Mouse (Mus musculus) hematopoietic stem cell, adult 5-6 weeks (primary cell): ENCODE results near the gene Ccnd3. TPM values are rescaled to one million over a fixed set of nuclear protein-coding genes. Genes with fewer than 3 reads are reported as not detected.
"Not testable (repeated sequence)": the region's sequence is repeated elsewhere in the genome, so short reads cannot be mapped to it uniquely, and the experiment has no call there.

ENCODE experiments used
- ATAC-seq, 2 experiments: fragments of 125-278 bp in 1 of 2; replicated peaks in 1 of 2; 2 replicates each; pipeline ENCODE4 v1.8.0; 2016 to 2017; ENCODE audit warnings: inconsistent platforms in 2 of 2, mild to moderate bottlenecking in 2 of 2, moderate number of reproducible peaks in 2 of 2, low read depth in 1 of 2, moderate TSS enrichment in 1 of 2; ENCODE audit not compliant: low FRiP score in 2 of 2, poor library complexity in 2 of 2, severe bottlenecking in 2 of 2, insufficient read depth in 1 of 2, low TSS enrichment in 1 of 2
- total RNA-seq: library from RNA; stranded (forward); fragments of 172-1452, 232-1000 nt; gene quantifications from 2 replicates; pipeline ENCODE4 v1.2.3, GENCODE M21; 2017

Gene Ccnd3
- total RNA-seq, 1 experiment from 2014 or later, result 80.2 TPM

DNA sequence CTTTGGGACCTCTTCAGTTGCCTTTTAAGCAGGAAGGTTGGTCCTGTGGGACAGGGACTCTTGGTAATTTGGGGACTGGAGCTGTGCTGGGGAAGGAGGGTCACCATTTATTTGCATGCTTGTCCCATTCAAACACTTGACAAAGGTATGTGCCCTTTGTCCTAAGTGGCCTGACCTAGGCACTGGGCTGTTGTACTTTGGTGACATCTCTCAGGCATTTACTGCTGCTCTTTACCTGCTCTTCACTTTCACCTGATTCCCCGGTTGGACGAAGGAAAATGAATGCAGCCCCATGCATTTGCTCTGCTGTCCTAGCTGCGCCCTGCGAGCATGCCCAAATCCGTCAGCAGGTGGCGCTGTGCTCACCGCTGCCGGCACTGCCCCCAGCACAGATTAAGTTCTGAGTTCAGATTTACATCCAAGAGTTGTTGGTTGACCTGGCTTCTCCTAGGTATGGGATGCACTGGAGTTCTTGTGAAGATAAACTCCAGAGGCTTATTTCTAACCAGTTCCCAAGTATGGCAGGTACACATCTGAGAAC lies 31.3 kb upstream of the Ccnd3 start:
- peak; percentile 68 to 80; a peak in 2 of 4 replicates for ATAC-seq

DNA sequence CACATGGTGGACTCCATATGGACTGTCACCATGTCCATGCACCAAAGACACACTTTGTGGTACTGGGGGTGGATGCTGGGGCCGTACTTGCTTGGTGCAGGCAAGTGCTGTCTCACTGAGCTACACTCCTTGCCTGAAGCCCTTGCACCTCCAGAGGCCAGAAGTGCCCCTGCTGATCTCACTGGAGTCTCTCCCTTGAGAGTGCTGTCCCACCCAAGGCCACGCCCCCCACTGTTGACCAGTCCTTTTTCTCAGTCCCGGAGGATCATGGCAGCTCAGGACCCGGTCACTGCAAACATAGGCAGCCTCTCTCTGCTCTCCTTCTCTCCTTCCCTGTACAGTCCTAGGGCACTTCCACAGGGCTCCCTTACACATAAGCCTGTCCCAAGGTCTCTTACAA lies 30.6 kb upstream of the Ccnd3 start:
- no peak for ATAC-seq

DNA sequence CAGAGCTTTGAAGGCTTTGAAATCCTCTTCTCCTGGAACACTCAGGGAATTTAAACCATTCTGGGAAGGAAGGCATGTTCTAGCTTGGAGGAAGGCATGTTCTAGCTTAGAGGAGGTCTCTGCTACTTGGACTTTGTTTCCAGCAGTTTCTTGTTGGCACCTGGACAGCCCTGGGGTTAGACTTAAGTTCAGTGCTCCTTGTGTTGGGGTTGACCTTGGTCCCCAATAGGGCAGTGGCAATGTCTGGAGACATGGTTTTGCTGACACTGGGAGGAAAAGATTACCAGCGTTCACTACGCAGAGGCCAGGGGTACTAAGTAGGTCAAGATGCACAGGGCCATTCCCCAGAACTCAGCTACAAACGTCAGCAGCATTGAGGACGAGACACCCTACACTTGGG lies 29.7 kb upstream of the Ccnd3 start:
- no peak for ATAC-seq

DNA sequence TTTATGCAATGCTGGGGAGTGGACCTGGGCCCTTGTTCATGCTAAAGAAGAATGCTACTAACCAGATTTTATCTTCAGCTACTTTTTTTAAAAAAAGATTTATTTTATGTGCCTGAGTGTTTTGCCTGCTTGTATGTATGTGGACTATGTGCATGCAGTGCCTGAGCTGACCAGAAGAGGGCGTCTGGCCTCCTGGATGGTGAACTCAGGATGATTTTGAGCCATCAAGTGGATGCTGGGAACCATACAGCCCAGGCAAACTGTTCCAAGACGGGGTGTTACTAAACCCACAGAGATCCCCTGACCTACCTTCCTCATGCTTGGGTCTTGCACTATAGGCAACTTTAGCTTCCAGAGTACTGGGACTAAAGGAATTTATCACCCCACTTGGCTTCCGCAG lies 29.1 kb upstream of the Ccnd3 start:
- no peak for ATAC-seq

DNA sequence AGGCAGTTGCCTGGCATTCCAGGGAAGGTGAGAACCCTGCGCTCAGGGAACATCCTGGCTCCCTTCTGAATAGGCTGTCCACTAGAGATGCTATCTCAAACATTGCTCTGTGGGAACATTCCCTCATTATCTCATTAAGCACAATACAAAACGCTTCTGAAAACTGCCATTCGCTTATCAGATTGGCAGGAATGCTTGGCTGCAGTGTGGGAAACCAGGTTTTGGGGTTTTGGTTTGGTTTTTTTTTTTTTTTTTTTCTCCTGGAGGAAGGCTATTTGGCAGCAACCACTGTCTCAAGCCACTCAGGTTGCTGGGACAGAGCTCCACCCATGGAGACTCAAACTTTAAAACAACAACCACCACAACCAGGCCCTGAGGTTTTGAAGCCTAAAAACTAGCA lies 25.0 kb upstream of the Ccnd3 start:
- no peak for ATAC-seq

DNA sequence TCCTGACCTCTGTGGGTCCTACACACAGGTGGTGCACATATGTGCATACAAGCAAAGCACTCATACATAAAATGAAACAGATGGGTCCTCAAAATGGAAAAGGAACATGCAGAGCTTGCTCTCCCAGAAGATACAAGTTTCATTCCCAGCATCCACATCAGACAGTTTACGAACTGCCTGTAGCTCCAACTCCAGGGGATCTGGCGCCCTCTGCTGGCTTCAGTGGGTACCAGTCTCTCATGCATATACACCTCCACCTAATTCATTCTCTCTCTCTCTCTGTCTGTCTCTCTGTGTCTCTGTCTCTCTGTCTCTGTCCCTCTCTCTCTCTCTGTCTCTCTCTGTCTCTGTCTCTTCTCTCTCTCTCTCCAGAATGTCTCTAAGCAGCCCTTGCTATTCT lies 22.4 kb upstream of the Ccnd3 start:
- 0 out of 4 replicates have a peak, but pooled peaks of 1 of the 2 experiments have one; percentile 34 for ATAC-seq

DNA sequence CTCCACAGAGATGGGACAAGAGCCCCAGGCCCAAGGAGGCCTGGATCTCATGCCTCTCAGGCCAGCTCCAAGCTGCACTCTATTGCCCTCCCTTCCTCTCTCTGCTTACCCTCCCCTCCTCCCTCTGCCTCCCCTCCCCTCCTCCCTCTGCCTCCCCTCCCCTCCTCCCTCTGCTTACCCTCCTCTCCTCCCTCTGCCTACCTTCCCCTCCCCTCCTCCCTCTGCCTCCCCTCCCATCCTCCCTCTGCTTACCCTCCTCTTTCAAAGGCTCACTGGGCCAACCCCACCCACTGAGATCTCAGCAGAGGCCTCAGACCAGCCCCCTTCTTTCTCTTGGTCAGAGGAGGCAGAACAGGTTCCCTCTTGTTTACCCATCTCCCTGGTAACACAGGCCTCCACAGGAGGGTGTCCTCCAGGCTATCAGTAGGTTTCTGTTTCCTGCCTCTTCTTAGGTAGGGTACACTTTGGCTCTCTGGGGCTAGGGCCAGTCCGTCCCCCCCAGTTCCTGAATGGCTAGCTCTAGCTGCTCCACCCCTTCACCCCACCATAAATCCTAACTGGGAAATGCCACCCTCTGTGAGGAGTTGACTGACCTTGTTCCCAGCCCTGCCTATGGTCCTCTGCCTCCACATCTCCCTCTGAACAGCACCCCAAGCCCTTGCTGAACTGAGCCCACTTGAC lies 20.5 kb upstream of the Ccnd3 start:
- ATAC-seq, result peak; percentile 82 to 84

DNA sequence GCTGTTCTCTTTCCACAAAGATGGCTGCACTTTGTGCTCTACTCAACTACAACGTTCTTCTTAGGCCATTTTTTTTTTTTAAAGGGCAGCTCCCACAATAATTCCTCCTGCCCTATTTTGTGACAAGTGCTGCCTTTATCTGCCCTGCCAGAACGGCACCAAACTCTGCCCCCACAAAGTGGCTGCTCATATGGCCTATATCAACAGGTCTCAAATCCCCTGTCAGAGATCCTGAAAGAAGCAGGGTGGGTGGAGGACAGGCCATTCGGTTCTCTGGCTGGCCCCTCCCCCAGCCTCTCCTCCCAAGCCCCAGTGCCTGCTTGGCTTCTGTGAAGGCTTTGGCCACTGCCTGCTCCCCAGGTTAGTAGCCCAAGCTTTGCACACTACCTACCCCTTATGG lies 19.9 kb upstream of the Ccnd3 start:
- no peak for ATAC-seq

DNA sequence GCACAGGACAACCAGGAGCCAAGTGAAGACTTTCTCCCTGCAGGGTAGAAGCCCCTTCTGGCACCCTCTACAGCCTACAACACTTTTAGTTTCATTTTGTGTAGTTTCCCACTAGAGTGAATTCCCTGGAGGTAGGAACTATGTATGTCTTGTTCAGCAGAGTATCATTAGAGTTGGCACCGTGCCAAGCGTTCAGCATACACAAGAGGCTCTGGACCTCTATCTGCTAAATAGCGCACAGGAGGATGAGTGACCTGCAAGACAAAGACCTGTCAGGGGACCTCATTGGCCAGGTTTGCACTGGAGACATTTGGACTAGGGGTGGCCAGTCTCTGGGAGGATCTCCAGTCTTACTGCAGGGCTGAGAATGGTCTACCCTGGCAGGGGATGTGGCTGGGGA lies 19.1 kb upstream of the Ccnd3 start:
- ATAC-seq, result no peak

DNA sequence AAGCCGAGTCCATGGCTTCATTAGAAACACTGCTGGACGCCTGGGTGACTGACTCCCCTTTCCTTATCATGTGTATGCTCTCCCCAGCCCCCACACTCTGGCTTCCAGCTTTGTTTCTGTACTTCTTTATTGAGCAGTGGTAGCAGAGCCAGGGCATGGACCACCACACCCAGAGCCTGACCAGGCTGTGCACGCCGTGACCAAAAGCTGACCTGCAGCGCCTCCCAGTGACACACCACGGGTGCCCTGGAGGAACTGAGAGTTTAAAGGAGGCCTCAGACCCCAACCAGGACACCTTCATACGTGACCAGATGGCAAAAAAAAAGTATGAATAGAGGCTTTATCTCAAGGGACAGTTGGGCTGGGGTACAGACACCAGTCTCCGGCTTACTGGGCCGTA lies 14.1 kb upstream of the Ccnd3 start:
- no peak for ATAC-seq

DNA sequence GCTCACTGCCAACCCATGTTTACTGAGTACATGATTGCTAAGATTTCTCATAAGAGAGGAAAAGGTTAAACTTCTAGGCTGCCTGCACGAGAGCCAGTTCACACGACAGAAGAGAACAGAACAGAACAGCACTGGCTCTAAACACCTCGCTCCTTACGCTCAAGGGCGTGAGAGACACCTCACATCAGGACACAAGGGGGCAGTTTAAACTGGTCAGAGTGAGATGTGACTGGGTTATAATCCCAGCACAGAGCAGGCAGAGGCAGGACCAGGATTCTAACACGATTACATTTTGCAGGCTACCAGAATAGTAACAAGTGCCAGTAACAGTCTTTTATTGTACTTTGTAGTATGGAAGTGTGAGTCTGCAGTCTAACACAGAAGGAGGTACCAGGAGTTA lies 12.1 kb upstream of the Ccnd3 start:
- no peak for ATAC-seq

DNA sequence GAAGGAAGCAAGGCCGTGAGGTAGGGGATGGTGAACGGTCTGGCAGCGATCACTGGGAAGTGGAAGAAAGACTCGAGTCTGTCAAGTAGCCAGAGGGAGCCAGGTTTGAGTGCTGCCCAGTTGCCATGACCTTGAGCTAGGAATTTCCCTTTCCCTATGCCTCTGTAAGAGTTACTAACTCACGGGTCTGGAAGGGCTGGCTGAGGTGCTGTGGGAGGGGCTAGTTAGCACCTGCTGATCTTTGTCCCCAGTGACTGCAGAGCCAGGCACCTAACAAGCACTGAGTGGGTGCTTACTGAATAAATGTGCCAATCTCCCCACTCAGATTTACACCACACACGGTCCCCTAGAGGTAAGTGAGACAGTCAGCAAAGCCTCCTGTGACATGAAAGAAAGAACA lies 11.2 kb upstream of the Ccnd3 start:
- ATAC-seq, result no peak

DNA sequence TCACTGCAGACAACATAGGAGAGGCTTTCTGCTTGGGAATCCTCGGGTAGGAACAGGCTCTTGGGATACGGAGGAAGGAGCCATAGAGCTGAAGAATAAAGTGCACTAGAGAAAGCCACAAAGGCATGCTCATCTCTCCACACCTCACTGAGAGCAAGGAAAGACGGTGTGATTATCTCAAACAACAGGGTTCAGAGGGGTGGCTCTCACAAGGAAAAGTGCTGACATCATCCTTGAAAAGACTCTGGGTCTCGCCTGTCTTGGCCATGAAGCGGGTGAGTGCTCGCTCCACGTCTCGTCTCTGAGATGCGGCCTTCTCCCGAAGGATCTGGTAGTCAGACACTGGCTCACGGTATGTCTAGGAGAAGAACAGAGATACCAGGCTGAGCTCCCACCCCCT lies 10.7 kb upstream of the Ccnd3 start:
- ATAC-seq, result no peak

DNA sequence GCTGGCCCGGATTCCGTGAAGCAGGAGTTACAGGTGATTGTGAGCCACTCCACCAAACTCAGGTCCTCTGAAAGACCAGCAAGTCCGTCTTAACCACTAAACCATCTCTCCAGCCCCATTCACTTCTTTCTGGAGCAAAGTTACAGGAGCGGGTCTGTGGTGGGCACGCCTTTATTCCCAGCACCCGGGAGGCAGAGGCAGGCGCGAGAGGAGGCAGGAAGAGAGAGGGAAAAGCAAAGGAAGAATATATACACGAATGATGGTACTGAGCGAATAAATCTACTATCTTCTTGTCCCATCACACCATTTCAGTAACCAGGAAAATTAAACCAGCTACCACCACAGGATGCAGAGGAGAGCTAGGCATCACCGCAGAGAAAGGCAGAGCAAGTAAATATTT lies 3.3 kb upstream of the Ccnd3 start:
- no peak for ATAC-seq

DNA sequence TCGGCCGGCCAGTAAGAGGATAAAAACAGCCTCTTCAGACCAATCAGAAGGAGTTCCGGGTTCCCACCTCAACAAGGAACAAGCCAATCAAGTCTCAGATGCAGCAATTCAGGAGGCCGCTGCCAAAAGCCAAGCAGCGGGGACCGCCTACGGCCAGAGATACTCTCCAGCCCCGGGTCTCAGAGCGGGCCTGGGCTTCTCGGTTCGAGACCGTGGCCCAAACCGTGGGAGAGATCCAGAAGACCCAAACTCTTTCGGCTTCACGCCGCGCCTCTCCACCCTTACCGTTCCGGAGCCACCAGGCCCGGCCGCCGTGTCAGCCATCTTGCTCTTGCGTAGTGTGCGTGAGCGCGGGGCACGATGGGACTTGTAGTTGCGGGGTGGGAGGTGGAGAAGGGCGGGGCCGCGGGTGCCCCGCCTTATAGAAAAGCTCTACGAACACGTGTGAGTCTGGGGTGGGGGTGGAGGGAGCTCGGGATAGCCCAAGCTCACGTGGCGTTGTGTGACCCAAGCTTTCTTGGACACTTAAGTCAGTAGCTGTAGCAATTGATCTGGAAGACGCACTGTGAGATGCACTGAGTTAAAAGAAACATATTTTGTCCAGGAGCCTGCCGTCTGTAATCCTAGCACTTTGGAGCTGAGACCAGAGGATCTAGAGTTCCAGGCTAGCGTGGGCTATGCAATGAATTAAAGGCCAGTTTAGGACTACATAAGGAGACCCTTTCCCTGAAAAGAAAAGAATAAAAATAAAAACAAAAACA lies 2.7 kb upstream of the Ccnd3 start, which contains the start of gene Taf8:
Taf8 (minus strand) TSS at position 347 of the 761 bp plus-strand sequence.
- peak; percentile 85 to 92 for ATAC-seq

DNA sequence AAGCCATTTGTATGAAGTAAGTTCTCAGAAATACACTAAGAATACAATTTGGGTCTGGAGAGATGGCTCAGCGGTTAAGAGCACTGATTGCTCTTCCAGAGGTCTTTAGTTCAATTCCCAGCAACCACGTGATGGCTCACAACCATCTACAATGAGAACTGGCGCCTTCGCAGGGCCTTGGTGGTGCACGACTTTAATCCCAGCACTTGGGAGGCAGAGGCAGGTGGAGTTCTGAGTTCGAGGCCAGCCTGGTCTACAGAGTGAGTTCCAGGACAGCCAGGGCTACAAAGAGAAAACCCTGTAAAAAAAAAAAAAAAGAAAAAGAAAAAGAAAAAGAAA lies 2.2 kb upstream of the Ccnd3 start:
- not testable (repeated sequence) for ATAC-seq

DNA sequence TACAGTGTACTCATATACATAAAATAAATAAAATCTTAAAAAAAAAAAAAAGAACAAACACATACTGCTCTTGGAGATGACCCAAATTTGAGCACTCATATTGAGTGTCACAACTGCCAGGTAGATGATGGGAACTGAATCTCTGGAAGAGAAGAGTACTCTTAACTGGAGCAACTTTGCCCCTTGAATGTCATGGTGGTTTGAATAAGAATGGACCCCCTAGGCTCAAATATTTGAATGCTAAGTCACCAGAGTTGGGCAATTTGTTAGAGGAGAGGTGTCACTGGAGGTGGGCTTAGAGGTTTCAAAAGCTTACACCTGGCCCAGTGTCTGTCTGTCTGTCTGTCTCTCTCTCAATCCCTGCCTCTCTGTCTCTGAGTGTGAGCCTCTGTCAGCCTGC lies 1.2 kb upstream of the Ccnd3 start:
- no peak for ATAC-seq

DNA sequence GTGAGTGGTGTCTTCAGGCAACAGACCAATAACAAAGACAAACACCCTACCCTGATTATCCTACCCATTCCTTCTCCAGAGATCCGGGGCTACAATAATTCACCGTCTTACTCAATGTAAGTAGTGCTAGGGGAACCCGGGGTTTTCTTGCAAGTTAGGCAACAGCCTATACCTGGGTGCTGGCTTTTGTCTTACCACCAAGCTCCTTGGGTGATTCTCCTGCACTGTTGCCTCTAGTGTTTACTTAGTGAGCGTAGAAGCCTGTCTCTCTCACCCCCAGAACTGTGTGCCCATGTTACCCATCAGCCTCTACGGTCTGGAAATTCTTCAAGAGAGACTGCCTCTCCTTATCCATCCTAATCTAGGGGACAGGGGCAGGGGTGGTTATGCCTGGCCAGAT lies 623 bp upstream of the Ccnd3 start:
- ATAC-seq, result no peak

DNA sequence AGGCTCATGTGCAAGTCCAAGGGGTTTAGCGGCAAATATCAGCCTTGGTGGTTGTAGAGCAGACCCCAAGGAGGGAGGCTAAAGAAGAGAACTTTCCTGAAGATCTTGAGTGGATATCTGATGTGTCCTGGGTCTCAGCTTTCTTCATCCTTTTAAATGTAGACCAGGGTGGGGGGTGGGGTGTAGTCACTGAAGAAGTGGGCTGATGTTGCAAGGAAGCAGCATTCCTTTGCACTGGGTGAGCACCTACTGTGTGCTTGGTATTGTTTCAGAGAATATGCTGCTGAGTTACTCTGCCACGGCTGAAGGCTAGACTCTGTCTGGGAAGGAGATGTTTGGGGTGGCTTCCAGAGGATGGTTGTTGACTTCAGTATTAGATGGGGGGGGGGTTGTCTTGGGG lies 715 bp downstream of the Ccnd3 start:
- ATAC-seq, result no peak
